Mouse (Mus musculus) MEL (cell line): ENCODE results near the gene Fam13c. TPM values are rescaled to one million over a fixed set of nuclear protein-coding genes. Genes with fewer than 3 reads are reported as not detected.

ENCODE experiments used
- DNase-seq: peaks from one replicate; pipeline ENCODE4 v3.0.0; 2011; ENCODE audit warnings: low read depth, low spot score
- H3K27ac ChIP-seq: 2 replicates; pipeline ENCODE4 v1.5.1; 2012; ENCODE audit warnings: low read depth, mild to moderate bottlenecking, control low read depth, low read length, moderate library complexity; ENCODE audit not compliant: control insufficient read depth
- H3K27me3 ChIP-seq, 2 experiments: fragments of 150-350 bp in 1 of 2; sonication (generic) in 1 of 2; 2 replicates each; pipeline ENCODE4 v1.6.1; 2012; ENCODE audit warnings: low read length in 2 of 2, mild to moderate bottlenecking in 2 of 2, improper control_type of control experiment in 1 of 2, moderate library complexity in 1 of 2; ENCODE audit not compliant: insufficient read depth in 2 of 2, control insufficient read depth in 1 of 2
- H3K36me3 ChIP-seq, 2 experiments: 2 replicates each; pipeline ENCODE4 v1.6.1; 2012 to 2014; ENCODE audit warnings: low read length in 2 of 2, improper control_type of control experiment in 1 of 2, inconsistent platforms in 1 of 2, mild to moderate bottlenecking in 1 of 2; ENCODE audit not compliant: insufficient read depth in 2 of 2, control insufficient read depth in 1 of 2
- H3K4me1 ChIP-seq, 2 experiments: fragments of 150-350 bp in 1 of 2; sonication (generic) in 1 of 2; 2 replicates each; pipeline ENCODE4 v1.6.1; 2012; ENCODE audit warnings: low read length in 2 of 2, improper control_type of control experiment in 1 of 2, mild to moderate bottlenecking in 1 of 2; ENCODE audit not compliant: insufficient read depth in 2 of 2, control insufficient read depth in 1 of 2
- H3K4me3 ChIP-seq, 2 experiments: fragments of 150-350 bp in 1 of 2; sonication (generic) in 1 of 2; 2 replicates each; pipeline ENCODE4 v1.5.1; 2012; ENCODE audit warnings: low read depth in 2 of 2, low read length in 2 of 2, mild to moderate bottlenecking in 2 of 2, moderate library complexity in 2 of 2, control low read depth in 1 of 2, improper control_type of control experiment in 1 of 2; ENCODE audit not compliant: control insufficient read depth in 1 of 2, insufficient read depth in 1 of 2
- H3K79me2 ChIP-seq: 2 replicates; pipeline ENCODE4 v1.6.1; 2012; ENCODE audit warnings: mild to moderate bottlenecking, low read length, moderate library complexity; ENCODE audit not compliant: control insufficient read depth, poor library complexity, insufficient read depth
- H3K9ac ChIP-seq: 2 replicates; pipeline ENCODE4 v1.6.1; 2012; ENCODE audit warnings: low read depth, mild to moderate bottlenecking, control low read depth, low read length, moderate library complexity; ENCODE audit not compliant: control insufficient read depth, poor library complexity, severe bottlenecking
- H3K9me3 ChIP-seq: fragments of 150-350 bp; sonication (generic); replicated peaks from 2 replicates; pipeline ENCODE4 v1.6.1; 2012; ENCODE audit warnings: mild to moderate bottlenecking, low read length, improper control_type of control experiment, moderate library complexity; ENCODE audit not compliant: insufficient read depth
- BHLHE40 ChIP-seq: IDR thresholded peaks from 2 replicates; pipeline ENCODE4 v1.6.1; 2012; ENCODE audit warnings: low read depth, mild to moderate bottlenecking, inconsistent platforms, low read length, improper control_type of control experiment, borderline replicate concordance
- CHD1 ChIP-seq: IDR thresholded peaks from 2 replicates; pipeline ENCODE4 v1.6.1; 2012; ENCODE audit warnings: low read depth, mild to moderate bottlenecking, inconsistent platforms, low read length, improper control_type of control experiment
- CHD2 ChIP-seq: IDR thresholded peaks from 2 replicates; pipeline ENCODE4 v1.6.1; 2011; ENCODE audit warnings: low read length, improper control_type of control experiment
- ETS1 ChIP-seq: IDR thresholded peaks from 2 replicates; pipeline ENCODE4 v1.6.1; 2012; ENCODE audit warnings: low read depth, mild to moderate bottlenecking, inconsistent platforms, low read length, improper control_type of control experiment, moderate library complexity
- GABPA ChIP-seq: IDR thresholded peaks from 2 replicates; pipeline ENCODE4 v1.6.1; 2012; ENCODE audit warnings: low read depth, mild to moderate bottlenecking, inconsistent platforms, low read length, improper control_type of control experiment, moderate library complexity
- GATA1 ChIP-seq: IDR thresholded peaks from 2 replicates; pipeline ENCODE4 v1.6.1; 2011; ENCODE audit warnings: low read depth, low read length, improper control_type of control experiment
- HCFC1 ChIP-seq: IDR thresholded peaks from 2 replicates; pipeline ENCODE4 v1.6.1; 2012; ENCODE audit warnings: low read depth, mild to moderate bottlenecking, inconsistent platforms, low read length, improper control_type of control experiment, moderate library complexity
- JUND ChIP-seq: IDR thresholded peaks from 2 replicates; pipeline ENCODE4 v1.6.1; 2011; ENCODE audit warnings: low read depth, mild to moderate bottlenecking, improper control_type of control experiment, low read length
- KAT2A ChIP-seq: conservative IDR thresholded peaks from 2 replicates; pipeline ENCODE4 v1.6.1; 2012; ENCODE audit warnings: low read depth, low read length, improper control_type of control experiment, inconsistent platforms
- MAX ChIP-seq: IDR thresholded peaks from 2 replicates; pipeline ENCODE4 v1.6.1; 2011; ENCODE audit warnings: low read length, improper control_type of control experiment
- MAZ ChIP-seq: IDR thresholded peaks from 2 replicates; pipeline ENCODE4 v1.6.1; 2012; ENCODE audit warnings: low read depth, mild to moderate bottlenecking, inconsistent platforms, low read length, improper control_type of control experiment
- MEF2A ChIP-seq: IDR thresholded peaks from 2 replicates; pipeline ENCODE4 v1.6.1; 2014; ENCODE audit warnings: low read depth, mild to moderate bottlenecking, inconsistent platforms, low read length, improper control_type of control experiment; ENCODE audit not compliant: poor library complexity, insufficient replicate concordance, severe bottlenecking; ENCODE audit errors: extremely low read depth
- MYB ChIP-seq: IDR thresholded peaks from 2 replicates; pipeline ENCODE4 v1.6.1; 2011; ENCODE audit warnings: mild to moderate bottlenecking, low read depth, low read length, improper control_type of control experiment
- NELFE ChIP-seq: IDR thresholded peaks from 2 replicates; pipeline ENCODE4 v1.6.1; 2011; ENCODE audit warnings: low read depth, low read length, improper control_type of control experiment
- POLR2A ChIP-seq, 2 experiments: IDR thresholded peaks; 2 replicates each; pipeline ENCODE4 v1.6.1; 2011 to 2012; ENCODE audit warnings: low read length in 2 of 2, mild to moderate bottlenecking in 2 of 2, control low read depth in 1 of 2, improper control_type of control experiment in 1 of 2, low read depth in 1 of 2, moderate library complexity in 1 of 2; ENCODE audit not compliant: control insufficient read depth in 1 of 2, insufficient read depth in 1 of 2, poor library complexity in 1 of 2
- RAD21 ChIP-seq: IDR thresholded peaks from 2 replicates; pipeline ENCODE4 v1.6.1; 2011; ENCODE audit warnings: mild to moderate bottlenecking, low read depth, low read length, improper control_type of control experiment
- SIN3A ChIP-seq: IDR thresholded peaks from 2 replicates; pipeline ENCODE4 v1.6.1; 2012; ENCODE audit warnings: low read length, improper control_type of control experiment, inconsistent platforms
- TAL1 ChIP-seq: IDR thresholded peaks from 2 replicates; pipeline ENCODE4 v1.6.1; 2012; ENCODE audit warnings: mild to moderate bottlenecking, inconsistent platforms, low read length, moderate library complexity, mixed read lengths
- TCF12 ChIP-seq: IDR thresholded peaks from 2 replicates; pipeline ENCODE4 v1.6.1; 2014; ENCODE audit warnings: low read depth, mild to moderate bottlenecking, inconsistent platforms, low read length, improper control_type of control experiment, moderate library complexity
- USF1 ChIP-seq: IDR thresholded peaks from 2 replicates; pipeline ENCODE4 v1.6.1; 2014; ENCODE audit warnings: low read depth, mild to moderate bottlenecking, inconsistent platforms, low read length, improper control_type of control experiment, moderate library complexity
- ZC3H11A ChIP-seq: IDR thresholded peaks from 2 replicates; pipeline ENCODE4 v1.6.1; 2012; ENCODE audit warnings: low read depth, mild to moderate bottlenecking, inconsistent platforms, low read length, improper control_type of control experiment
- ZNF384 ChIP-seq: IDR thresholded peaks from 2 replicates; pipeline ENCODE4 v1.6.1; 2012; ENCODE audit warnings: low read depth, mild to moderate bottlenecking, inconsistent platforms, low read length, improper control_type of control experiment
- polyA plus RNA-seq, 2 experiments: library from polyadenylated mRNA; stranded (reverse) in 1 of 2; unstranded in 1 of 2; fragments of >175 nt in 1 of 2; fragments of >200 nt in 1 of 2; gene quantifications; 2 replicates each; pipeline versions ENCODE4 v1.2.1 to v1.2.4; 2012; ENCODE audit warnings: low replicate concordance in 2 of 2, low read depth in 1 of 2; ENCODE audit not compliant: insufficient read length in 2 of 2, insufficient read depth in 1 of 2, missing spikeins in 1 of 2
- total RNA-seq: library from RNA; depleted of rRNA; stranded (reverse); fragments of 300-350 nt; gene quantifications from 2 replicates; pipeline ENCODE4 v1.2.3, GENCODE M21; 2012

The Fam13c gene
- total and polyA plus RNA-seq, 3 experiments, result not detected

- Histone ChIP-seq H3K36me3 (no peaks in the 10 kb centered on the region), H3K9ac (no peak overlapping the region), H3K27me3 (no peaks in the 10 kb centered on the region), H3K9me3 (no peaks in the 10 kb centered on the region)
- TF ChIP-seq TCF12 (no peak), POLR2A (IDR thresholded peaks at IDR 0.05; ENCODE audit: control insufficient read depth in 1 of 2, insufficient read depth in 1 of 2, low read depth in 1 of 2, low read length in 2 of 2, poor library complexity in 1 of 2) (no peak), GABPA (no peak), CHD2 (no peak), NELFE (no peak), BHLHE40 (no peak), ZC3H11A (no peak), MYB (no peak), MAZ (no peak), TAL1 (no peak), USF1 (no peak), HCFC1 (no peak), MEF2A (no peak), SIN3A (no peak), JUND (no peak), ETS1 (no peak)
- TF ChIP-seq, all 39 proteins: peak for 0
- Histone ChIP-seq H3K4me3 (no peak overlapping the region), H3K4me1 (no peaks in the 10 kb centered on the region), H3K27ac (no peak overlapping the region), H3K79me2 (no peaks in the 10 kb centered on the region)
- no peak for DNase-seq
These were observed 30.6 kb downstream of the Fam13c start for GRCm38 (mm10) chr10:70470836-70471235.

- H3K9ac ChIP-seq, result no peak overlapping the region
- H3K4me1 ChIP-seq, result no peaks in the 10 kb centered on the region
- H3K27ac ChIP-seq, result no peak overlapping the region
- H3K27me3 ChIP-seq, result no peaks in the 10 kb centered on the region
- no peaks in the 10 kb centered on the region for H3K9me3 ChIP-seq
- TF ChIP-seq NELFE (no peak), ZNF384 (no peak), KAT2A (no peak), SIN3A (no peak), MEF2A (no peak), GATA1 (no peak), CHD1 (no peak), RAD21 (no peak), MAX (no peak)
- no peaks in the 10 kb centered on the region for H3K79me2 ChIP-seq
- no peak overlapping the region for H3K4me3 ChIP-seq
- DNase-seq, result no peak
- no peaks in the 10 kb centered on the region for H3K36me3 ChIP-seq
These were observed 37.5 kb downstream of the Fam13c start for GRCm38 (mm10) chr10:70477741-70478145.
